Mouse (Mus musculus) retina, embryonic 14.5 days (tissue): Measurements from ENCODE around the gene Kat8.
"Not testable (repeated sequence)": the region's sequence is repeated elsewhere in the genome, so short reads cannot be mapped to it uniquely, and the experiment has no call there.

Experiments
- DNase-seq: peaks from one replicate; pipeline ENCODE4 v3.0.0-alpha.2; 2015; ENCODE audit warnings: low spot score

The Kat8 gene

DNA sequence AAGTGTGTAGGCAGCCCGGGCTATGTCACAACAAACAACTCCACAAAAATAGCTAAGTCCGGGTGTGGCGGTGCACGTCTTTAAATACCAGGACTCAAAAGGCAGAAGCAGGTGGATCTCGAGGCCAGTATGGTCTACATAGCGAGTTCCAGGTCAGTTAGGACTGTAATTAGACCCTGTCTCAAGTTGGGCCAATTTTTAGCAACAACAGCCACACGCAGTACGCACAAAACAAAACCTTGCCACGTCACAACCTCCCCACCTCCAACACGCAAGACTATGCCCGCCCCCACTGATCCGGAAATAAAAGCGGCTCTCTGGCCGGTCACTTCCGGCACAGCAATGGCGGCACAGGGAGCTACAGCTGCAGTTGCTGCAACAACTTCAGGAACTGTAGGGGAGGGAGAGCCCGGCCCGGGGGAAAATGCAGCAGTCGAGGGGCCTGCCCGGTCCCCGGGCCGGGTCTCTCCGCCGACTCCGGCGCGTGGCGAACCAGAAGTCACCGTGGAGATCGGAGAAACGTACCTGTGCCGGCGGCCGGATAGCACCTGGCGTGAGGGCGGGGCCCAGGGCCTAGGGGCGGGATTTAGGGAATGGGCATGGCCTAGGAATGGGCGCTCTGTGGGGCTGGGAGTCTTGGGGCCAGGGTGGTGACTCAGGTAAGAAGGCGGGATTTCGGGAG, at the start of gene Kat8:
Gene Kat8, plus strand, starts transcription at position 327 of the 682 bp plus-strand sequence.
- DNase-seq, result peak; percentile 91

DNA sequence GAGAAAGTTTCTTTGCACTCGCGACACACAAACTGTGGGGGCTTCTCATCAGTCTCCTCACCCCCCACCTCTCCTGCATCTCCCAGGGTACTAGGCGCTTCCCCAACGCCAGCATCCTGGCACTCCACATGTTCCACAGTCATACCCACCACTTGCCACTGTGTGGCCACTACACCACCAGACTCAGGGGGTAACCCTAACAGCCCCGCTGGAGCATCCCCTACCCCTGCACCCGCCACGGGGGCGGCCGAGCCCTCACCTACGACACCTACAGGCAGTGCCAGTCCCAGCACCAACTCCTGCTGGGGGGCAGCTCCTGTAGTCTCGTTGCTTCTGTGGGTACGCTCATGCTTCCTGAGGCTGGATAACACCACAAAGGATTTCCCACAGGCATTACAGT, 45.9 kb upstream of the Kat8 start:
- DNase-seq, result no peak

DNA sequence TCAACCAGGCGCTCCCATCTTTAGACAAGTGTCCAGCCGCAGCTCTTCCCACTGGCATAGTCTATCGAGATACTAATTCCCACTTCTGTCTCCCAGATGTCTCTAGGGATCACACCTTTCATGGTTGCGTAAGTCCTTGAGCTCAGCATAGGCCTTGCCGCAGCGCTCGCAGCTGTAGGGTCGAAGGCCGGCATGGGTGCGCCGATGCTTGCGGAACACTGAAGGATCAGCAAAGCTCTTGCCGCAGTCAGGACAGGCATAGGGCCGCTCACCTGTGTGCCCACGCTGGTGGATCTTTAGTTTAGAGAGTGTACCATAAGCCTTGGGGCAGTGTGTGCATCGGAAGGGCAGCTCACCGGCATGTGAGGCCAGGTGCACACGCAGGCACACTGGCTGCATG, 44.7 kb upstream of the Kat8 start:
- no peak for DNase-seq

DNA sequence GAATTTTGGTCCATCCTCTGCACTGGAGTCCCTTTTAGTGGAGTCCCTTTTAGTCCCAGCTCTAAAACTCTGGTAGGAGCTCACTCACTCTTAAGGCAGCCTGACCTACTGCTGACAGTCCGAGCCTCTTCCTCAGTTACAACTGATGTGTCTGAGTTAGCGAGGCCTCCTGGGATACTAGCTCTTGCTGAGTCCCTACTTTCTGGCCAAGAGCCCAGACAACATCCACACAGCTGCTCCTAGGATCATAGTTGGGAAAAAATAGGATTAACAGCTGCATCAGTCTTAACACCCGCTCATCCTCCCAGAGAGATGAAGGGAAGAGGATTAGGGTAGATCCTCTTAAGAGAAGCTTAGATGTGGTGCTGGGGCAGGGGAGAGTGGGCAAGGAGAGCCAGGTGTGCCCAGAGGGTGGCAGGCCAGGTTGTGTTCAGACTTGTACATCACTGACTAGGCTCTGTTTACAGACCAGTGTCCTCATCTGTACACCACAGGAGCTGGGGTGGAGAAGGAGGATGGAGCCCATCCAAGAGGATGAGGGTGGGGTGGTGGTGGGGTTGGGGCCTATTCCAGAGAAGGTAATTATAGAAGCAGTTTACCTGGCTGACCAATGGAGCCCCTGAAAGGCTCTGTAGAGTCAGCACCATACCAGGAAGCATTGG, 43.0 kb upstream of the Kat8 start:
- peak; percentile 30 for DNase-seq

DNA sequence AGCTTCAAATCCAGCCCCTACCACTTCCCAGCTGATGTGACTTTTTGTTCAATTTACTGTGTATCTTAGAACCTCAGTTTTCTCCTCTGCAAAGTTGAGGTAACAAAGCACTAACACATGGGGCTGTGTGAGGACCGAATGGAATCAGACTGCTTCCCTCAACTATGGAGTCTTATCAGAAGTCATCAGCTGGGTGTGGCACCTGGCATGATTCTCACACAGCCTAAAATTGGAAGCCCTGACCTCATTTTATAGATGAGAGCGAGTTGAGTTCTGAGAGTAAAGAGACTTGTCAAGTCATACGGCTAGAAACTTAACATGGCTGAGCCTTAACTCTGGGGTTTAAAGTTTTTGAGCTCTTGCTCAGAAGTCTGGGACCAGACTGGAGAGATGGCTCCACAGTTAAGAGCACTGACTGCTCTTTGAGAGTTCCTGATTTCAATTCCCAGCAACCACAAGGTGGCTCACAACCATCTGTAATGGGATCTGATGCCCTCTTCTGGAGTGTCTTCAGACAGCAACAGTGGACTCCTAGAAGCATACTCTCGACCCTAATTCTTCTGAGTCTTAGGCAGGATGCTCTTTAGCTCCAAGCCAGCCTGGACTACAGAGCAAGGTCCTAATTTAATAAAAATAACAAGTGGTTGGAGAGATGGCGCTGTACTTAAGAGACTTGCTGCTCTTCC, 42.0 kb upstream of the Kat8 start:
- peak; percentile 7 for DNase-seq

DNA sequence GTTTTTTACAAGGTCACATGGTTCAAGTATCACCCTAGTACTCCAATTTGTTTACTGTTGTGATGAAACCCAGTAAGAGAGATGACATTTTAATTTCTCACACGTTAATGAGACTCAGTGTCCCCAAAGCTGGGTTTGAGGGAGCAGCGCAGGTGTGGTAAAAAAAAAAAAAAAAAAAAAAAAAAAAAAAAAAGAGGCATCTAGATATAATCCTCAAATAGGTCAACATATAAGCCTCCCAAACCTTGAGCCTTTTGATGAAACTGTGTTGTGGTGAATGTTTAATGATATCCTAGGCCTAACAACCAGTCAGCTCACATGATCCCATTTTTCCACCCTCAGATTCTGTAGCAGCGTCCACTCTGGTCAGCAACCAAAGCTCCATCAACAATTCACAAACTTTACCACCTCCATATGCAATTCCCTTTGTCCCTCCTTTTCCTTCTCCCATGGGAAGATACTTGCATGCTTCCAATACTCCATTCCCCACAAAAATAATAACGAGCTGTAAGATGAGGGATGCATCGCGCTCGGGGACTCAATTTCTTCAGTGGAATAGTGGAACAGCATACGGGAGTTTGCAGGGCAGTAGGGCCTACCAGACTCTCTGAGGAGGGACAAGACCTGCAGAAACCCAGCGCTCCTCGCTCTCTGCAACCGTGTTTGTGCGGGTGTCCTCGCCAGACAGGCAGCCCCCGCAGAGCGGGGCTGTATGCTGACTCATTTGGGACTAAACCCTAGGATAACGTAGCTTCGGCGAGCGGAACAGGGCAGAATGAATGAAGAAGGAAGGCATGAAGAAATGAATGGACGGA, 37.3 kb upstream of the Kat8 start:
- no peak for DNase-seq

DNA sequence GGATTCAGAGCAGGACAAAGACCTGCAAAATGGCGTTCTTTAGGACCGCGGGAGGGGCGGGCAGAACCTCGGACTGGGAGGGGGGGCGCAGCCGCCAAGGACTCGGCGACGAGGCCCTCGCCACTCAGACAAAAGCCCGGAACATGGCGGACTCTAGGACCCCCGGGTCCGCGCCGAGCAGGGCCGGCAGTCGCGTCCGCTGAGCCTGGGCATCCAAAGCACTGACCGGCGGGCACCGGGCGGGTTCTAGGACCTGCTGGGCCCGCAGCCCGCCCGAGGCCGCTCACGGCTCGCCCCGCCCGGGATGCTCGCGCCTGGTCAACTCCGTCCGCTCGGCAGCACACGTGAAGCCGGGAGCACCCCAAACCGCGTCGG, 36.7 kb upstream of the Kat8 start:
- peak; percentile 97 for DNase-seq

DNA sequence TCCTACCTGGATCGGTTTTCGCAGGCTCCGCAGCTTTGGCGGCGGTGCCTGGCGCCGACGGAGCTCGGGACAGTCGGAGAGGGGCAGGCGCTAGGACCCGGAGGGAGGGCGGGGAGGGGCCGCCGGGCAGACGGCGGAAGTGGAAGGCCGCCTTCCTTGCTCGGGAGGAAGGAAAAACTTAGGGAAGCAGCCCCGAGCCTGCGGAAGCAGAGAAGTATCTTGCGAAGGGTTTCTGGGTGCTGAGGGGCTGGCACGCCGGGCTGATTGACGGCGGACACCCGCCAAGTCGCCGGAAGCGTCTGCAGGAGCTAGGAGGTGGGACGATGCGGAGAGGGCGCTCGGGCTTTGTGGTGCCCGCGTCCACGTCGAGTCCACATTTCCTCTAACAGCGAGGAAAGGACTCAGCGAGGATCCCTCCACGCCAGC, 36.3 kb upstream of the Kat8 start, which contains the start of gene Zfp646:
Gene Zfp646, plus strand, starts transcription at position 181 of the 426 bp plus-strand sequence.
- peak; percentile 80 for DNase-seq

DNA sequence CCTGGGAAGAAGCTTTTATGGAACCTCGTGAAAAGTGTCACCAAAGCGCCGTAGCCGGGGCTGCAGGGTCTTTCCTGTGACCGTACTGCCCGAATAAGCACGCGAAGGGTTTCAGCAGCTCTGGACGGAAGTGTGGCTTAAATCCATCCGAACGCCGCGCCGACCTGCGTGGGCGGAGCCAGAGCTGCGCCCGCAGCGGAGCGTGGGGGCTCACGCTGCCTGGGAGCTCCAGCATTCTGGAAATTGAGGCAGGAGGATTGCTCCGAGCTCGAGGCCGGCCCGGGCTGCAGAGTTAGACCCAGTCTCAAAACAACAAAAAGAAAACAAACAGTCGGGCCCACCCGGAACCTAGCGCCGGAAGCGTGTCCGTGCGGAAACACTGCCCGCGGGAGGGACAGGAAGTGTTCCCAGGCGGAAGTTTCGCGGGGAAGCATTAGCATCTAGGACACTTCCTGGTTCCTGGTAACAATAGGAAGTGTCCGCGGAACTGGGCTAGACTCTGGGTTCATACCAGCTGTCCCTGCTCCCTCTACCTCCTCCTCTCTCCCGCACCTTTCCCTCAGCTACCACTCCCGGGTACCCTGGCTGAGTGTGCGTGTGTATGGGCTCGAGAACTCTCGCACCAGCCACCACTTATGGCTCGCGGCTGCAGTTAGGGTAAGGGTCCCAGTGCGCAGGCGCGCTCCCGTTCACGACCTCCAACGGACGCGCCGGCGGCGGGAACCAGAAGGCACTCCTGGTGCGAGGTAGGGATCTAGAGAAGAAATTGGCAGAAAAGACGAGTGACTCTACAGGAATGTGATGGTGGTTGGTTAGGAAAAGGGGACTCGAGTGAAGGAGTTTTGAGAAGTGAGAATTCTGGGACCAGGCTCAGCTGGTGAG, 35.6 kb upstream of the Kat8 start, which contains the start of gene Zfp668:
Gene Zfp668, minus strand, starts transcription at position 362 of the 882 bp plus-strand sequence.
- DNase-seq, result peak; percentile 96

DNA sequence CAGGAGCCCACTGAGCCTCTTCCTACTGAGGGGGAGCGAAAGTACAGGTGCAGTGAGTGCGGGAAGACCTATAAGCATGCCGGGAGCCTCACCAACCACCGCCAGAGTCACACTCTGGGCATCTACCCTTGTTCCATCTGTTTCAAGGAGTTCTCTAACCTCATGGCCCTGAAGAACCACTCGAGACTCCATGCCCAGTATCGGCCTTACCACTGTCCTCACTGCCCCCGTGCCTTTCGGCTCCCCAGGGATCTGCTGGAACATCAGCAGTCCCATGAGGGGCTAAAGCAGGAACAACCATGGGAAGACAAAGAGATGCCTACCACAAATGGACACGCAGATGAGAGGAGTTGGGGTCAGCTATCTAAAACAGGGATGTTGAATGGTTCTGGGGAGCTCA, 33.0 kb upstream of the Kat8 start:
- no peak for DNase-seq

DNA sequence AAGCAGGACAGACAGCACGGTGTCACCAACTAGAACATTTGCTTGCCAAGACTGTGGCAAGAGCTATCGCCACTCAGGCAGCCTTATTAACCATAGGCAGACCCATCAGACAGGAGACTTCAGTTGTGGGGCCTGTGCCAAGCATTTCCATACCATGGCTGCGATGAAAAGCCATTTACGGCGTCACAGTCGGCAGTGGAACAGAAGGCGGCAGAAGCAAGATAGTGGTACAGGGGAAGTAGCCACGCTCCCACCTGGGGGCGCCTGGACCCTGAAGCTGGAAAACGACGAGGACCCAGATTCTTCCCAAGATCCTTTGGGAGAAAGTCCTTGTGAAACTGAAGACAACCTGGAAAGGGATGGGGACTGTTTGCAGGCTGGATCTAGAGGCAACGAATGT, 31.9 kb upstream of the Kat8 start:
- no peak for DNase-seq

DNA sequence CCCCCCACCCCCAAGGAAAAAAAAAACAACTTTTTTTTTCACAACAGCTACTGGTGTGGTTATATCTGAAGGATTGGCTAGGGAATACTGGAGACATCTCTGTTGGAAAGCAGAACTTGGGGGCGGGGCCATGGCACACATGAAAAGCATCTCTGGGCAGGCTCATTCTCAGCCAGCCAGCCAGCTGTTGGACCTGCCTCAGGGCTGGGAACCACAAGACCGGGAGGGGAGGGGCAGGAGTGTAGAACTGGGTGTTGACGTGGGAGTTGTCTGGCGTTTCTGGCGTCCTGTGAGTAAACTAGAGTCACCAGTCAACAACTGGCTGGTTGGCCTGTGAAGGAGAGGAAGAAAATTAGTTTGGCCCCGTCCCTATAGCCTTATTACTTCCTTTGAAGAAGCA, 26.4 kb upstream of the Kat8 start:
- DNase-seq, result no peak

DNA sequence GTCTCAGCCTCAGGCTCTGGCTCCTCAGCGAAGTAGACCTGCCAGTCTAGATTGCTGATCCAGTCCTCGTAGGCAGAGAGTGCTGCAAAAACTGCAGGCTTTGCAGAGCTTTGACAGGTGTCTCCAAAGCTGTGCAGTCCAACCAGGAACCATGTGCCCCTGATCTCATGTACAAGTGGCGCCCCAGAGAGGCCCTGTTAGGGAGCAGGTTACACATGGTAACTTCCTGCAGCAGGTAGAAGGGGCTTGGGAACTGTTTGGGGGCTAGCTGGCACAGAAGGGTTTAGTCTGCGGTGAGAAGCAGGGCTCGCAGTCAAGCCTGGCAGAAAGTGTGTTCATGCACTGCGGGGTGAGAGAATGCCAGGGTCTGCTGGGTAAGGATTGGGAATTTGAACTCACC, 25.8 kb upstream of the Kat8 start:
- no peak for DNase-seq

DNA sequence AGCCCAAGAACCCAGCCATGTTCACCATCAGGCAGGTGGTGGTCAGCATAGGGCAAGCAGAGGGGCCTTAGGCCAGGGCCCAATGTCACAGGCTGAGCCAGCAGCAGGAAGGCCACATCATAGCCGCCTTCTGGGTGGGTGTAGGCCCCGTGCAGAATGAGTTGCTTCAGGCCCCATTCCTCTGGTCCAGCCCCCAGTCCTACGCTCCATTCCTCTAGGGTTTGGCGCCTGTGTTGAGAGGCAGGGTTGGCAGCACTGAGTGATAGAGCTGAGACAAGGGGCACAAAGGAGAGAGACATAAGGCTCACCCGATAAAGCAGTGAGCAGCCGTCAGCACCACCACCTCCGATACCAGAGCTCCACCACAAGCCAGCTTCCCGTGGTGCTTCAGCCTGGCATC, 25.1 kb upstream of the Kat8 start:
- DNase-seq, result no peak

DNA sequence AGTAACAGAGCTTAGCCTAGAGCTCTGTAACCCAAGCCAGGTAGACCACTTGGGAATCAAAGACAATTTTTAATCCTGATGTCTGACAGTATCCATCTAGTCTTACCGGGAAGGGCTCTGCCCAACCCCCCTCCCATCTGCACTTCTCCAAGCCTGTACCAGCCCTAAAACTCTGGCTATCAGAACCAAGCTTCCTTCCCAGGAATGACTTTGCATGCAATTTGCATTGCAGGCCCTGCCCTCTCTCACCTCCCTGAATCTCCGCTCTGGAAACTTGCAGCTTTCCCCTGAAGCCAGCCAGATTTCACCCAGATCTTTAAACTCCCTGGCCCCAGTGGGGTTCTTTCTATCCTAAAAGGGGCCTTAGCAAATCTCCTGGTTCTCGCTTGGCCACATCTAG, 24.5 kb upstream of the Kat8 start:
- DNase-seq, result no peak

DNA sequence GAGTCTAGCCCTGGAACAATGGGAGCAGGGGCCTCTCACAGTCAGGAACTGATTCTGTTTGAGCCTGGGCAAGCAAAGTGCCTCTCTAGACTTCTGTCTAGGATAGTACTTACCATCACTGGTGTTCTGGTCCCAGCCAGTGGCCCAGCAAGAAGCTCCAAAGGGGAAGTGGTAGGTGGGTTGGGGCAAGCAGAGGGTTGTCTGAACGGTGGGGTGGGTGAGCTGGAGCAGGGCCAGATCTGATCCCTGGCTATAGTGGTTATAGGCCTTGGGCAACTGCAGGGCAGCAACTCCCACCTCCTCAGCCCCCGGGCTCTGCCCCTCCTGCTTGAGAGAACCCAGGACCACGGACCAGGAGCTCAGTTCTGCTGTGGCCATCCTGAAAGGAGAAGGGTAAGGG, 23.5 kb upstream of the Kat8 start:
- no peak for DNase-seq

DNA sequence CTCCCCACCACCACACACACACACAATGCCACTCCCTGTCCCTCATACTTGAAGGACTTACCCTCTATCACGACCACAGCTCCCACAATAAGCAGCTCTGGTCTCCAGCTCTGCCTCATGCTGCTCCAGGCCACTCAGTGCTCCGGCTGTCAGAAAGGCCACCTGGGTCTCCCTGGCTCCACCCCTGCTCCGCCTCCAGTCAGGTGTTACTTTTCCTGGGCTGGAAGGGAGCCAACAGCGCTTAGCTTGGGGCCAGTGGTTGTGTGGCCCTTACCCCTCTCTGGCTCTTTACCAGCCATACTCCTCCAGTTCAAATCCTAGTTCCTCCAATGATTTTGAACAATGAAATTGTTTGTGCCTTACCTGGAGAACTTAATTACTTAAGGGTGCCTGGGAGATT, 21.5 kb upstream of the Kat8 start, which contains the start of gene Prss53:
Gene Prss53, minus strand, starts transcription at position 173 of the 400 bp plus-strand sequence.
- DNase-seq, result no peak

DNA sequence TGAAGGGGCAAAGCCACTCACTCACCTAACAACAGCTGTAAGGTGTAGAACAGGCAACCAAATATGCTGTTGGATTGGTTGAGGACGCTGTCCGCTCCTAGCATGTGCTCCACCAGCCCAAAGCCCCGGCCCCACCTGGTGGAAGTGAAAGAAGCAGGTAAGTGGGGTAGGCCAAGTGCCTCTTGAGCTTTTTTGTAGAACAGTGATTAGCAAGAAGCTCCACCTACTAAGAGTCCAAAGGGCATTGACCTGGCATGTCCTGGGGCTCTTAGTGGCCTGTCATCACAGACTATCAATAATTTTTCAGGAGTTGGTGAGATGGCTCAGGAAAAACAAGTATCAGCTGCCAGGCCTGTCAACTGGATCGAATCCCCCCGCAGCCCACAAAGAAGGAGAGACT, 17.8 kb upstream of the Kat8 start:
- no peak for DNase-seq

DNA sequence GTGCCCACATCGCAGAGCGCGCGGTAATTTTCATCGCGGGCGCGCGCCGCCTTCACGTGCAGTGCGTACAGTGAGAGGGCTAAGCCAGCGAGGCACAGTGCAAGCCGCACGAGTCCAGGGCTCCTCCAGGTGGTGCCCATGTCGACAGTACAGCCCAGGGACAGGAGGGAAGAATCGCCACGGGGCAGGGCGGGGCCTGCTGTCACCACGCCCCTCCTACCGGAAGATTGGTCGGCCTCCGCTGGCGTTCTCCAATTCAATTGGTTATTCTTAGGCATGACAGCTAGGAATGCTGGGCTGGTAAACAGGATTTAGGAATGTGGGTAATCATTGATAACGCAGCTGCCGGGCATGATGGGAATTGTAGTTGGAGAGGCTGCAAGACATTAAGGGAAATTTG, 16.9 kb upstream of the Kat8 start, which contains the start of the genes Gm21974 and Vkorc1:
Gene Gm21974, minus strand, starts transcription at position 13 of the 400 bp plus-strand sequence.
Gene Vkorc1, minus strand, starts transcription at position 176 of the 400 bp plus-strand sequence.
- DNase-seq, result peak; percentile 97

DNA sequence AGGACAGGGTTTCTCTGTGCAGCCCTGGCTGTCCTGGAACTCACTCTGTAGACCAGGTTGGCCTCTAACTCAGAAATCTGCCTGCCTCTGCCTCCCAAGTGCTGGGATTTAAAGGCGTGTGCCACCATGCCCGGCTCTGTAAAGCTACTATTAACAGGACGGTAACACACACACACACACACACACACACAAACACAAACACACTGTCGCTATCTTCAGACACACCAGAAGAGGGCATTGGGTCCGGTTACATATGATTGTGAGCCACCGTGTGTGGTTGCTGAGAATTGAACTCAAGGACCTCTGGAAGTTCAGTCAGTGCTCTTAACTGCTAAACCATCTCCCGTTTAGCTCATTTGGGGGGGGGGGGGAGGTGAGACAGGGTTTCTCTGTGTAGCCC, 16.4 kb upstream of the Kat8 start:
- not testable (repeated sequence) for DNase-seq

DNA sequence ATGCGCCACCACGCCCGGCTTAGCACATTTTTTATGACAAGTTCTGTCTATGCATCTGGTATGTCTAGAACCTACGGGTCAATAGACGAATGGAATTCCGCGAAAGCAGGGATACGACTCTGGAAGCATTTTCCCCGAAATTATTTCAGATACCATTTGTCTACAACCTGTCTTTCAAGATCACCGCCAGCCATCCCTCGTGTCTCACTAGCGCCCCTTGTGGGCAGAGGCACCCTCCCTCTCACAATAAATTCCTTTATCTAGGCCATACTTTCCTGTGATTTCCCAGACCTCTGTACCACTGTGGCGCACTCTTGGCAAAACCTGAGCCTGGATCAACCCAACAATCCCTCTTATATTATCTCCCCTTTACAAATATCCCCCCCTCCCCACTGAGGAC, 15.9 kb upstream of the Kat8 start:
- peak; percentile 69 for DNase-seq
